Mouse (Mus musculus) liver, adult 2 months (tissue): ENCODE results near the gene Zbed5. TPM values are rescaled to one million over a fixed set of nuclear protein-coding genes. Genes with fewer than 3 reads are reported as not detected.
"Not testable (repeated sequence)": the region's sequence is repeated elsewhere in the genome, so short reads cannot be mapped to it uniquely, and the experiment has no call there.

Experiments
- DNase-seq: peaks from one replicate; pipeline ENCODE4 v3.0.0-alpha.2; 2011; ENCODE audit warnings: low read depth, low spot score; ENCODE audit errors: extremely low read depth
- H3K27ac ChIP-seq: fragments of 200-500 bp; replicated peaks from 2 replicates; pipeline ENCODE4 v1.5.1; 2012; ENCODE audit warnings: low read depth, mild to moderate bottlenecking, control low read depth, inconsistent platforms, low read length; ENCODE audit not compliant: insufficient read depth
- H3K27me3 ChIP-seq: fragments of 200-500 bp; 2 replicates; pipeline ENCODE4 v1.6.1; 2012; ENCODE audit warnings: mild to moderate bottlenecking, moderate library complexity, low read length, inconsistent platforms; ENCODE audit not compliant: control insufficient read depth, insufficient read depth
- H3K36me3 ChIP-seq: fragments of 200-500 bp; 2 replicates; pipeline ENCODE4 v1.6.1; 2012; ENCODE audit warnings: low read length, inconsistent platforms; ENCODE audit not compliant: control insufficient read depth, insufficient read depth
- H3K4me1 ChIP-seq: fragments of 200-500 bp; 2 replicates; pipeline ENCODE4 v1.6.1; 2011; ENCODE audit warnings: low read length; ENCODE audit not compliant: control insufficient read depth, insufficient read depth
- H3K4me3 ChIP-seq: fragments of 200-500 bp; 2 replicates; pipeline ENCODE4 v1.5.1; 2011; ENCODE audit warnings: low read depth, mild to moderate bottlenecking, control low read depth, low read length, moderate library complexity; ENCODE audit not compliant: insufficient read depth
- H3K79me2 ChIP-seq: fragments of 200-500 bp; 2 replicates; pipeline ENCODE4 v1.6.1; 2012; ENCODE audit warnings: inconsistent platforms, mild to moderate bottlenecking, low read length, moderate library complexity; ENCODE audit not compliant: control insufficient read depth, insufficient read depth
- H3K9ac ChIP-seq: fragments of 200-500 bp; 2 replicates; pipeline ENCODE4 v1.6.1; 2012; ENCODE audit warnings: low read depth, mild to moderate bottlenecking, control low read depth, inconsistent platforms, low read length
- CTCF ChIP-seq: fragments of 200-500 bp; IDR thresholded peaks from 2 replicates; pipeline ENCODE4 v1.5.1; 2011; ENCODE audit warnings: low read depth, low read length, control low read depth
- POLR2A ChIP-seq: fragments of 200-500 bp; IDR thresholded peaks from 2 replicates; pipeline ENCODE4 v1.6.1; 2011; ENCODE audit warnings: low read length, control low read depth; ENCODE audit not compliant: insufficient read depth; ENCODE audit errors: extremely low read depth
- WGBS: fragments of 180-500 bp; shearing (Covaris S2); methylation state at CpG from one replicate; pipeline ENCODE4 v1.1.7; 2018; 5-methylcytosine and 5-hydroxymethylcytosine counted together
- polyA plus RNA-seq: library from polyadenylated mRNA; depleted of rRNA; stranded (reverse); fragments of >200 nt; gene quantifications from 2 replicates; pipeline ENCODE4 v1.2.3, GENCODE M21; 2012
- total RNA-seq: library from RNA; depleted of rRNA; stranded (reverse); fragments of >200 nt; gene quantifications from 2 replicates; pipeline ENCODE4 v1.2.3, GENCODE M21; 2014

The Zbed5 gene
- total and polyA plus RNA-seq, 2 experiments: 0.62 to 5.8 TPM

DNA sequence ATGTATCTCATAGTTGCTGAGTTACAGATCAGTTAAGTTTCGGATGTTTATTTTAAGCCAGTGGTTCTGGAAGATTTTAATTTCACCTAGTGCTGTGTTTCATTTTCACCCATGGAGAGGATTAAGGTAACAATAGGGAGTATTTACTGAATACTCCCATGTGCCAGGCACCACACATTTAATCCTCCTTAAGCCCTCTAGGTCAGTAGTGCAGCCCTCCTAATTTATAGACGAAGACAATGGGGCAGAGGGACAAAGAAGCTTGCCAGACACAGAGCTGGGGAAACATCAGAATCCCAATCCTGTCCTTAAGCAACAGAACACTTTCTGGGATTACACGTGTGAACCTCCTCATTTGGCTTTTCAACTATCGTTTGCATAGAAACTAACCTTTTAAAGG, 41.4 kb downstream of the Zbed5 start:
- Histone ChIP-seq H3K27ac (no peak overlapping the region), H3K9ac (no peak overlapping the region), H3K79me2 (no peaks in the 10 kb centered on the region), H3K27me3 (no peaks in the 10 kb centered on the region), H3K36me3 (no peaks in the 10 kb centered on the region), H3K4me1 (no peaks in the 10 kb centered on the region), H3K4me3 (no peak overlapping the region)
- DNase-seq: no peak
- 75% methylated on average over 4 of the region's 4 CpGs for WGBS
- TF ChIP-seq POLR2A (no peak), CTCF (no peak)

- peaks cover 7% of the 10 kb centered on the region; the same call in 1 of the 2 replicates for H3K79me2 ChIP-seq
Measured at GRCm38 (mm10) chr5:129940281-129940680, 44.8 kb downstream of the Zbed5 start.

GRCm38 (mm10) chr5:129940736-129941494, 45.4 kb downstream of the Zbed5 start:
- 6% methylated on average over 9 of the region's 9 CpGs for WGBS
- Histone ChIP-seq H3K79me2 (peaks cover 11% of the 10 kb centered on the region; the same call in 1 of the 2 replicates), H3K27ac (0 out of 2 replicates have a peak overlapping the region, but pooled peaks have one; percentile 8), H3K27me3 (no peaks in the 10 kb centered on the region), H3K9ac (no peak overlapping the region), H3K4me3 (peak overlapping the region; percentile 51), H3K4me1 (peaks cover 3% of the 10 kb centered on the region; the same call in 1 of the 2 replicates), H3K36me3 (no peaks in the 10 kb centered on the region; the same call in 1 of the 2 replicates)
- TF ChIP-seq CTCF: no peak
- TF ChIP-seq POLR2A: no peak
- no peak for DNase-seq

More at GRCm38 (mm10) chr5:129940281-129940680, 44.8 kb downstream of the Zbed5 start:
- 59% methylated on average over 2 of the region's 2 CpGs for WGBS
- H3K4me1 ChIP-seq: peaks cover 3% of the 10 kb centered on the region; the same call in 1 of the 2 replicates
- no peaks in the 10 kb centered on the region for H3K36me3 ChIP-seq
- H3K27me3 ChIP-seq: no peaks in the 10 kb centered on the region
- no peak overlapping the region for H3K4me3 ChIP-seq
- DNase-seq: no peak
- H3K9ac ChIP-seq: no peak overlapping the region
- no peak overlapping the region for H3K27ac ChIP-seq
- TF ChIP-seq POLR2A (no peak), CTCF (no peak)

GRCm38 (mm10) chr5:129941495-129942045, 46.0 kb downstream of the Zbed5 start, which contains the start of gene Vkorc1l1:
Gene Vkorc1l1 (plus strand): TSS chr5:129941970.
- no peaks in the 10 kb centered on the region for H3K27me3 ChIP-seq
- H3K4me1 ChIP-seq: peaks cover 3% of the 10 kb centered on the region; the same call in 1 of the 2 replicates
- under 1% methylated on average over 59 of the region's 59 CpGs for WGBS
- no peak for TF ChIP-seq CTCF
- no peak for TF ChIP-seq POLR2A
- H3K79me2 ChIP-seq: peaks cover 11% of the 10 kb centered on the region; the same call in 1 of the 2 replicates
- H3K4me3 ChIP-seq: peak within 1 kb of the TSS; percentile 99
- H3K36me3 ChIP-seq: no peaks in the 10 kb centered on the region; the same call in 1 of the 2 replicates
- H3K27ac ChIP-seq: peak within 1 kb of the TSS; percentile 95
- peak within 1 kb of the TSS; percentile 98 for H3K9ac ChIP-seq
- peak; percentile 97 for DNase-seq

DNA sequence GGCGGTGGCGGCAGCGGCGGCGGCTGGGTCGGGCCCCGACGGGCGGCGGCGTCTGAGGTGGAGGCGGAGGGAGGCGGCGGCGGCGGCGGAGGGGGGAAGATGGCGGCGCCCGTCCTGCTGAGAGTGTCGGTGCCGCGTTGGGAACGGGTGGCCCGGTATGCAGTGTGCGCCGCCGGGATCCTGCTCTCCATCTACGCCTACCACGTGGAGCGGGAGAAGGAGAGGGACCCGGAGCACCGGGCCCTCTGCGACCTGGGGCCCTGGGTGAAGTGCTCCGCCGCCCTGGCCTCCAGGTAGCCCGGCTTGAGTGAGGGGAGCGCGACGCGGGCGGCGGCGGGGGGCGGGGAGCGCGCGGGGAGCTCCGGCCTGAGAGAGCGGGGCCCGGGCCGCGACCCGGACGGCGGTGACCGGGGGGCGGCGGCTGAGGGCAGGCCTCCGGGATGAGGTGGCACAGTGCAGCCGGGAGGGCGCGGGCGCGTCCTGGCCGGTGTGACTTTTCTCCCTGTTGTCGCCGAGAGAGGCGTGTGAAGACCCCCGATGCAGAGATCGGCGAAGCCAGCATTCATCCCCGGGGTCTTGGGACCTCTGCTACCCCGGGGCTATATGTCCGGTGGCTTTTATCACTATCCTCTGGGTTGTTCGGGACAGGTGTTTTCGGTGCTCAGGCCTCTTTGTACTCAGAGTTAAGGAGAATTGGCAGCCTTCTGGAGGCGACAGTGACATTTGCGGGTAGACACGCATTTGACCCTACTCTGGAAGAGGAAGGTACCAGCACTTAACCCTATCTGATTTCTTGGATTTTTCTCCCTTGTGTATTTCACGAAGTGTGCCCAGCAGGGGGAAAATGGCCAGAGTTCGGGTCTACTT, 46.8 kb downstream of the Zbed5 start:
- not testable (repeated sequence) for H3K4me1 ChIP-seq, H3K36me3 ChIP-seq, H3K27me3 ChIP-seq
- DNase-seq: peak; percentile 49
- Histone ChIP-seq H3K4me3 (peak overlapping the region; percentile 99), H3K27ac (peak overlapping the region; percentile 95), H3K9ac (peak overlapping the region; percentile 98), H3K79me2 (peaks cover 11% of the 10 kb centered on the region; the same call in 1 of the 2 replicates)
- WGBS: under 1% methylated on average over 50 of the region's 82 CpGs
